Mouse (Mus musculus): ENCODE results near the gene Gm10337. TPM values are rescaled to one million over a fixed set of nuclear protein-coding genes. Genes with fewer than 3 reads are reported as not detected.

Gene Gm10337
- polyA plus RNA-seq, 1 experiment from 2014 or later: 10.3 TPM

DNA sequence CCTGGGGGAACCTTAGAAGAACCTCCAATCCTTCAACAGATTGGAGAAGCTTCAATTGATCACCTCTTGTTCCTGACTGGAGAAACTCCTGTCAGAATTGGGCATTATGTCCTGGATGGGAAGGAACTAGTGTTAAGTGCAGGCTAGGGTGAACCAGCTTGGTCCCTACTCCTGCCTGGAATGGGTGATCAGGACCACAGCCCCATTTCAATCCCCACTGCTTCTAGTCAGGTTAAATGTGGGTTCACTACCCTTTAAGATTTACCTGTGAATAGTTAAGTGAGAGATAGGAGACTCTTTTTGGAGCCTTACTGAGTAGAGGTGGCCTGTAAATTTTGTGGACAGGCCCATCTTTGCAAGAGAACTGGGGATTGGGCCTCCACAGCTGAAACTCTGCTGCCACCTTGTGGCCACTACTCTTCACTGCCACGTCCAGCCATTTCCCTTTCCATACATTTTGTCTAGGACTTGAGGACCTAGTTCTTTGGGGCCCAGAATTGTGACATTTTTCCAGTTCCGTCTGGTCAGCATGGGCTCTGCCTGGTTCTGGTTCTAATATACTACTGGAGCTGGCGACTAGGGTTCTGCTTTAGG lies 21.5 kb downstream of the Gm10337 start, which contains the start of gene Npff:
Gene Npff (minus strand): TSS at position 51 of the 594 bp plus-strand sequence.
- DNase-seq (ENCODE audit: low spot score) (peak; percentile 82), ATAC-seq (ENCODE audit: insufficient read depth, low FRiP score, low TSS enrichment) (no peak)
- H3K4me1 ChIP-seq (ENCODE audit: control insufficient read depth, insufficient read depth, low read length): no peaks in the 10 kb centered on the region
- no peak within 1 kb of the TSS for H3K4me3 ChIP-seq (ENCODE audit: low read depth, low read length)
- no peak within 1 kb of the TSS for H3K4me2 ChIP-seq (ENCODE audit: low read depth)
- H3K27me3 ChIP-seq (ENCODE audit: control insufficient read depth, insufficient read depth, low read length): no peaks in the 10 kb centered on the region
- H3K9me3 ChIP-seq (ENCODE audit: control insufficient read depth, low read length): no peaks in the 10 kb centered on the region
- H3K27ac ChIP-seq (ENCODE audit: low read depth, low read length): no peak within 1 kb of the TSS
- 7% methylated on average over 3 of the region's 3 CpGs for WGBS
- H3K9ac ChIP-seq (ENCODE audit: low read length): no peak within 1 kb of the TSS
- peaks cover 9% of the 10 kb centered on the region for H3K36me3 ChIP-seq (ENCODE audit: control insufficient read depth, insufficient read depth, low read length)

DNA sequence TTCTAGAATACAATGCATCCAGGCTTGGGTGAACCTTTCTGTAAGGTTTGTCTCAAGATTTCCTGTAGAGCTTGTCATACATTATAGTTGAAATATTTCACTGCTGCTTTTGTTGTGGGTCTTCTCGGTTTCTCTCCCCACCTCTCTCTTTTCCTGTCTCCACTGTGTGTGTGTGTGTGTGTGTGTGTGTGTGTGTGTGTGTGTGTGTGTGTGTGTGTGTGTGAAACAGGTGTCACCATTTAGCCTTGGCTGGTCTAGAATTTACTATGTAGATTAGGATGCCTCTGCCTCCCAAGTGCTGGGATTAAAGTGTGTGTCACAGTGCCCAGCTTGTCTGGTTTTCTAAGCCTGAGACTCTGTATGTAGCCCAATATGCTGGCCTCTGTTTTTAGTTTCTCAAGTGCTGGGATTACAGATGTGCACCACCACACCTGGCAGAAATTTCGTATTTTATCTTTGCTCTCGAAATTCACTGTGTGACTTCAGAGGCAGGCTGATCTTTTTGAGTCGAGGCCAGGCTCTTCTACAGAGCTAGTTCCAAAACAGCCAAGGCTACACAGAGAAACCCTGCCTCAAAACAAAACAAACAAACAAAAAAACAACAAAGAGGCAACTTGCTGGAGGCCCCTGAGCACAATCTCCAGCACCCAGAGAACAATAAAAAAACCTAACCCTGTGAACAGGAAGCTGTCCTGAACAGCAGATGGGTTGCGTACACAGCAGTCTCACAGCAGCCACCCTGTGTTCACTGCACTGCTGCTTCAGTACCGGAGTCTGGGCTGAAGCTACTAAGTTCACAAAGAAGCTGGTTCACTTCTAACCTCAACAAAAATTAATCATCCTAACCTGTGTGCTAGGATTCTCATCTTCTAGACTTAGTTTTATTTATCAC lies 22.8 kb downstream of the Gm10337 start:
- H3K27ac ChIP-seq (ENCODE audit: low read depth, low read length): no peak overlapping the region
- WGBS: 85% methylated on average over 6 of the region's 6 CpGs
- H3K4me3 ChIP-seq (ENCODE audit: low read depth, low read length): no peak overlapping the region
- H3K9ac ChIP-seq (ENCODE audit: low read length): no peak overlapping the region
- H3K36me3 ChIP-seq (ENCODE audit: control insufficient read depth, insufficient read depth, low read length): peaks cover 9% of the 10 kb centered on the region
- H3K9me3 ChIP-seq (ENCODE audit: control insufficient read depth, low read length): no peaks in the 10 kb centered on the region
- no peak for ATAC-seq (ENCODE audit: insufficient read depth, low FRiP score, low TSS enrichment)
- no peaks in the 10 kb centered on the region for H3K27me3 ChIP-seq (ENCODE audit: control insufficient read depth, insufficient read depth, low read length)
- peak; percentile 0 for DNase-seq (ENCODE audit: low spot score)
- no peak overlapping the region for H3K4me2 ChIP-seq (ENCODE audit: low read depth)
- H3K4me1 ChIP-seq (ENCODE audit: control insufficient read depth, insufficient read depth, low read length): no peaks in the 10 kb centered on the region

DNA sequence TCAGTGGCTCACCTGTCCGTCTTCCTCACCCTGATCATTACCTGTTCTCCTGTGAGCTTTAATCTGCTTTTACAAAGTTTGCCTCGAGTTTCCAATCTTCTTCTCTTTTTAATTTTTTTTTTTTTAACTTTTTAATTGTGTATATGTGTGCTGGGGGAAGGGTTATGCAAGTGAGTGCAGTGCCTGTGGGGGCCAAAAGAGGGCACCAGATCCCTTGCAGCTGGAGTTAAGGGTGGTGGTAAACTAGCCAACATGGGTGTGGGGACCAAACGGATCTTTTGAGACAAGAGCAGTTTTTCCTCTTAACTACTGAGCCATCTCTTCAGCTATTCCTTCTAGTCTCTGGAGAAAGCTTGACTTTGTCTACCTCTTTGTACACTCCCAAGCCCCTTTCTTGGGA lies 24.4 kb downstream of the Gm10337 start:
- Histone ChIP-seq H3K4me2 (ENCODE audit: low read depth) (no peak overlapping the region), H3K27me3 (ENCODE audit: control insufficient read depth, insufficient read depth, low read length) (no peaks in the 10 kb centered on the region), H3K36me3 (ENCODE audit: control insufficient read depth, insufficient read depth, low read length) (peaks cover 4% of the 10 kb centered on the region), H3K9me3 (ENCODE audit: control insufficient read depth, low read length) (no peaks in the 10 kb centered on the region), H3K9ac (ENCODE audit: low read length) (no peak overlapping the region), H3K27ac (ENCODE audit: low read depth, low read length) (no peak overlapping the region), H3K4me3 (ENCODE audit: low read depth, low read length) (no peak overlapping the region), H3K4me1 (ENCODE audit: control insufficient read depth, insufficient read depth, low read length) (no peaks in the 10 kb centered on the region)
- 80% methylated on average over 3 of the region's 3 CpGs for WGBS
- DNase-seq (ENCODE audit: low spot score): peak; percentile 15
- no peak for ATAC-seq (ENCODE audit: insufficient read depth, low FRiP score, low TSS enrichment)

DNA sequence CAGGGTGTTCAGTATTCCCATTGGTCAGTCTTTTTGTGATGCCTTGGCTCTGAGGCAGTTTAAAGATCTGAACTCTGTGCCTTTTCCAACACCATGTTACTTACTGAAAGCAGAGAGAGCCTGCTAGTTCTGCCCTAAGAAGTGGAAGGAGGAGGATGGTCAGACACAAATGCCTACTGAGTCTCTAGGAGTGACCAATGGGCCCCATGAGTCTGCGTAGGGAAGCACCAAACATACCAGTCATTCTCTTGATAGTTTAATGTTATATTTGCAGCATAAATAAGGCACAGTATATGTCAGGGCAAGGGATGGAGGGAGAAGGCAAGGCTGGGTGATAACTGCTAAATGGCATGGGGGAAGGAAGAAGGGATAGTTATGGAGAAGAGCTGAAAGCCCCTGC lies 24.9 kb downstream of the Gm10337 start:
- ATAC-seq (ENCODE audit: insufficient read depth, low FRiP score, low TSS enrichment) (no peak), DNase-seq (ENCODE audit: low spot score) (peak; percentile 2)
- H3K9ac ChIP-seq (ENCODE audit: low read length): no peak overlapping the region
- H3K9me3 ChIP-seq (ENCODE audit: control insufficient read depth, low read length): no peaks in the 10 kb centered on the region
- no peaks in the 10 kb centered on the region for H3K27me3 ChIP-seq (ENCODE audit: control insufficient read depth, insufficient read depth, low read length)
- no peak overlapping the region for H3K4me2 ChIP-seq (ENCODE audit: low read depth)
- H3K4me1 ChIP-seq (ENCODE audit: control insufficient read depth, insufficient read depth, low read length): no peaks in the 10 kb centered on the region
- H3K27ac ChIP-seq (ENCODE audit: low read depth, low read length): no peak overlapping the region
- H3K36me3 ChIP-seq (ENCODE audit: control insufficient read depth, insufficient read depth, low read length): peaks cover 4% of the 10 kb centered on the region
- no peak overlapping the region for H3K4me3 ChIP-seq (ENCODE audit: low read depth, low read length)
- 93% methylated on average over 1 of the region's 1 CpGs for WGBS

DNA sequence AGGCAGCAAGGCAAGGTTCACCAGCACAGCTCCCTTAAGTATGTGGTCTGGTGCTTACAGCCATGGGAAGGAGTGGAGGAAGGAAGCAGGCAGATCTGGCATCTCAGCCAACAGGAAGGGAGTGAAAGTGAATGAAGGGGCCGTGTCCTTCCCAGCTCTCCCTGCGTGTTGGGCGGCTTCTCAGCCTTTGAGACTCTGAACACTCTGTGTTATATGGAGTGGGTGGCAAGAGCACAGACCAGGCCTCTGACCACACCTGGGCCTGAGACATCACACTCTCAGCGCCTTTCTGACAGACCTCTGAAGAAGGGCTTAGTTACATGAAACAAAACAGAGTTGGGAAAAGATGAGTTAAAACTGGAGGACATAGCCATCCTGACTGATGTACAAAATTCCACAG lies 27.0 kb downstream of the Gm10337 start:
- ATAC-seq (ENCODE audit: insufficient read depth, low FRiP score, low TSS enrichment) (no peak), DNase-seq (ENCODE audit: low spot score) (no peak)
- H3K4me2 ChIP-seq (ENCODE audit: low read depth): no peak overlapping the region
- no peaks in the 10 kb centered on the region for H3K27me3 ChIP-seq (ENCODE audit: control insufficient read depth, insufficient read depth, low read length)
- no peak overlapping the region for H3K27ac ChIP-seq (ENCODE audit: low read depth, low read length)
- H3K4me1 ChIP-seq (ENCODE audit: control insufficient read depth, insufficient read depth, low read length): no peaks in the 10 kb centered on the region
- H3K9me3 ChIP-seq (ENCODE audit: control insufficient read depth, low read length): no peaks in the 10 kb centered on the region
- H3K9ac ChIP-seq (ENCODE audit: low read length): no peak overlapping the region
- H3K4me3 ChIP-seq (ENCODE audit: low read depth, low read length): no peak overlapping the region
- H3K36me3 ChIP-seq (ENCODE audit: control insufficient read depth, insufficient read depth, low read length): peaks cover 6% of the 10 kb centered on the region
- WGBS: 81% methylated on average over 4 of the region's 4 CpGs

DNA sequence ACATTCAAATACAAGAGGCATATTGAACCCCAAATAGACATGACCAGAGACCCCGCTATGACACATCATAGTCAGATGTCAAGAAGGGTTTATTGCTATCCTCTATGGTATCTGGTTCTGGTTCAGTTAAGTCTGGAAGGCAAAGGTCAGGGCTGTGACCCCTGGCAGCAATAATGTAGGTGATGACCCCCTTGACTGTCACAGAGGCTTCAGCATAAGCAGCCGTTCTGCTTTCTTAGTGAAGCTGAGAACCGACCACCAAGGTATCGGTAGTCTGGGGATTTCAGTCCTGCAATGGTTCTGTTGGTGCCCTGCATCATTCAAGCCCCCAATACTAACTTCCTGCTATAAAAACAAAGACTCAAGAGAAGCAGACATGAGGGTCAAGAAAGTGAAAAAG lies 28.1 kb downstream of the Gm10337 start:
- DNase-seq (ENCODE audit: low spot score) (no peak), ATAC-seq (ENCODE audit: insufficient read depth, low FRiP score, low TSS enrichment) (no peak)
- no peak overlapping the region for H3K4me2 ChIP-seq (ENCODE audit: low read depth)
- H3K9ac ChIP-seq (ENCODE audit: low read length): no peak overlapping the region
- peaks cover 6% of the 10 kb centered on the region for H3K36me3 ChIP-seq (ENCODE audit: control insufficient read depth, insufficient read depth, low read length)
- no peaks in the 10 kb centered on the region for H3K4me1 ChIP-seq (ENCODE audit: control insufficient read depth, insufficient read depth, low read length)
- H3K27me3 ChIP-seq (ENCODE audit: control insufficient read depth, insufficient read depth, low read length): no peaks in the 10 kb centered on the region
- no peak overlapping the region for H3K27ac ChIP-seq (ENCODE audit: low read depth, low read length)
- H3K4me3 ChIP-seq (ENCODE audit: low read depth, low read length): no peak overlapping the region
- H3K9me3 ChIP-seq (ENCODE audit: control insufficient read depth, low read length): no peaks in the 10 kb centered on the region
- WGBS: 64% methylated on average over 4 of the region's 4 CpGs

DNA sequence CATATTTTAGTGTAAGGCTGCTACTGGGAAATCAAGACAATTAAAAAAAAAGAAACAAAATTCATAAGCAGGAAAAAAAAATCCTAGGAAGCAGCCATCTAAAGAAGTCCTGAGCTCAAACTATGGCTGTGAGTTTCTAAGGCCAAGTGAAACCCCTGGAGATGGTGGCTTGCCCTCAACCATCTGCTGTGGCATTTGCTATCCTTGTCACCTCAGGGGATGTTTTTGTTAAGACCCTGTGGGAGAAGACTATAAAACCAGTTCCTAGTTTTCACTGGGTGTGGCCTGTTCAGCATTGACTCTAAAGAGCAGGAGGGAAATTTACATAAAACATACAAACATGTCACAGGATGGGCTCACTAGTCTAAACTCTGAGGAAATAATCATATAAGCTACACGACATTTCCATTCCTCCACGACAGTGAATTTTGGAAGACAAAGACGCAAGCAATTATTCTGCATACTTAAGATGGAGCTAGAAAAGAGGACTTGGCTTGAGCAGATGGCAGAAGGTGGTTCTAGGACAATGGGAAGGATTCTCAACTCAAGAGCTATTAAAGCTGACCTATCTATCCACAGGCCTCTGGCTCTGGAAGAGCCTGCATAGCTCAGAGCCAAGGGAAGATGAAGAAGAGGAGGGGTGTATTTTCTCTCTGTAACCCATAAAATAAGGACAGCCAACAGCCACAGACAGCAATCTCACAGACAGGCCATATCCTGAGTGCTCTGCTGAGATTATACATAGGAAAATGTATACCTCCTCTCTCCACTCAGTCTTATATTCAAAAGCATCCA lies 28.8 kb downstream of the Gm10337 start:
- 87% methylated on average over 3 of the region's 3 CpGs for WGBS
- Histone ChIP-seq H3K27ac (ENCODE audit: low read depth, low read length) (no peak overlapping the region), H3K4me3 (ENCODE audit: low read depth, low read length) (no peak overlapping the region), H3K4me1 (ENCODE audit: control insufficient read depth, insufficient read depth, low read length) (no peaks in the 10 kb centered on the region), H3K4me2 (ENCODE audit: low read depth) (no peak overlapping the region), H3K9me3 (ENCODE audit: control insufficient read depth, low read length) (no peaks in the 10 kb centered on the region), H3K27me3 (ENCODE audit: control insufficient read depth, insufficient read depth, low read length) (no peaks in the 10 kb centered on the region), H3K9ac (ENCODE audit: low read length) (no peak overlapping the region), H3K36me3 (ENCODE audit: control insufficient read depth, insufficient read depth, low read length) (peaks cover 6% of the 10 kb centered on the region)
- ATAC-seq (ENCODE audit: insufficient read depth, low FRiP score, low TSS enrichment) (no peak), DNase-seq (ENCODE audit: low spot score) (no peak)

DNA sequence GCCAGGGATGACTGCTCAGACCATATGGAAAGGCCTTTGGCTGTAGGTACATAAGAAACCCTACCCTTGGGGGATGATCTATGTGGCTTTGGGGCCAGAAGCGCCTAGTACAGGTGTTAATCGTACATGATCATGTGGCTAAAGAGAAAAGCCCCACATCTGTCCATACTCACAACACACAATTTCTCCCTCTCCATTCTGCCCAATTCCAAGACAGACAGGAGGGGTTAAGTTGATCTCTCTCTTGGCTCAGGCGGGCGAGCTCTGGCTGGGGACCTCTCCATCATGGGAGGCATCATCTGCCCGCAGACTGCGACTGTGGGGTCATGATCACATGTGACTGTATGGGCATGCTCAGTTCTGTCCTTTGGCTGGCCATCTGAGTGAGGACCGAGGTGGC lies 30.4 kb downstream of the Gm10337 start:
- no peak for ATAC-seq (ENCODE audit: insufficient read depth, low FRiP score, low TSS enrichment)
- DNase-seq (ENCODE audit: low spot score): no peak
- 91% methylated on average over 7 of the region's 7 CpGs for WGBS
- H3K9ac ChIP-seq (ENCODE audit: low read length): no peak overlapping the region
- no peak overlapping the region for H3K27ac ChIP-seq (ENCODE audit: low read depth, low read length)
- peaks cover 6% of the 10 kb centered on the region for H3K36me3 ChIP-seq (ENCODE audit: control insufficient read depth, insufficient read depth, low read length)
- no peaks in the 10 kb centered on the region for H3K4me1 ChIP-seq (ENCODE audit: control insufficient read depth, insufficient read depth, low read length)
- H3K4me2 ChIP-seq (ENCODE audit: low read depth): no peak overlapping the region
- H3K9me3 ChIP-seq (ENCODE audit: control insufficient read depth, low read length): no peaks in the 10 kb centered on the region
- no peaks in the 10 kb centered on the region for H3K27me3 ChIP-seq (ENCODE audit: control insufficient read depth, insufficient read depth, low read length)
- no peak overlapping the region for H3K4me3 ChIP-seq (ENCODE audit: low read depth, low read length)
